ENCODE assay signal across 32 mouse cellular contexts in genomic region chr14:34773681-34774080, GRCm38 (mm10). TPM values are rescaled to one million over a fixed set of nuclear protein-coding genes. Genes with fewer than 3 reads are reported as not detected.
DNase-seq lines count a peak whose midpoint lies in the region; ATAC-seq and TF ChIP-seq lines count a peak whose summit lies in the region.
"Had no signal": no experiment of that assay in that cellular context is flagged by ENCODE, and none has a peak within 500 bp of the region (broad histone marks: within the 10 kb centered on the region; RNA-seq: fewer than 3 reads in every experiment).

No protein-coding gene starts in this region.

- H3K36me3 ChIP-seq in ES-Bruce4 (ENCODE audit: control insufficient read depth, insufficient read depth, low read length, poor library complexity, severe bottlenecking): no peaks in the 10 kb centered on the region
- H3K36me3 ChIP-seq in ES-E14 (ENCODE audit: control insufficient read depth, insufficient read depth, low read length, poor library complexity, severe bottlenecking): no peaks in the 10 kb centered on the region; the same call in 1 of the 2 replicates
- no peaks in the 10 kb centered on the region for H3K36me3 ChIP-seq in intestine, embryonic 16.5 days (ENCODE audit: control insufficient read depth, insufficient read depth, low read length)
- H3K36me3 ChIP-seq in forebrain, embryonic 15.5 days: no peaks in the 10 kb centered on the region
- H3K36me3 ChIP-seq: embryonic facial prominence, embryonic 12.5 days; heart, embryonic 15.5 days; hindbrain, embryonic 12.5 days; limb, embryonic 10.5 days; limb, embryonic 15.5 days; liver, embryonic 15.5 days; midbrain, embryonic 10.5 days; midbrain, embryonic 15.5 days; neural tube, embryonic 15.5 days had no signal

- in situ Hi-C loops in ES-E14 (cut with MboI; ENCODE audit: low sequenced_read_pairs in 2 of 2, unreplicated experiment in 2 of 2): loop anchor here (10.0 kb wide), 1 partner anchor 149 kb away; no protein-coding TSS in a partner anchor

- H3K27me3 ChIP-seq in ES-Bruce4 (ENCODE audit: control insufficient read depth, insufficient read depth, low read length, poor library complexity, severe bottlenecking): no peaks in the 10 kb centered on the region
- H3K27me3 ChIP-seq in intestine, embryonic 16.5 days (replicated peaks; ENCODE audit: control insufficient read depth, insufficient read depth, low read length): no peaks in the 10 kb centered on the region
- H3K27me3 ChIP-seq in forebrain, embryonic 15.5 days: no peaks in the 10 kb centered on the region; the same call in 1 of the 2 replicates
- H3K27me3 ChIP-seq: CH12.LX had no signal

- 0 out of 2 replicates have a peak, but pooled peaks cover 6% of the 10 kb centered on the region for H3K9me3 ChIP-seq in ES-Bruce4 (replicated peaks; ENCODE audit: control insufficient read depth, insufficient read depth, low read length, poor library complexity, severe bottlenecking)
- no peaks in the 10 kb centered on the region for H3K9me3 ChIP-seq in ES-E14 (ENCODE audit: control insufficient read depth, insufficient read depth, low read depth, low read length)
- H3K9me3 ChIP-seq in intestine, embryonic 16.5 days (ENCODE audit: control insufficient read depth, low read length): no peaks in the 10 kb centered on the region
- H3K9me3 ChIP-seq in forebrain, embryonic 15.5 days: no peaks in the 10 kb centered on the region; the same call in 1 of the 2 replicates
- H3K9me3 ChIP-seq: embryonic facial prominence, embryonic 12.5 days; heart, embryonic 15.5 days; hindbrain, embryonic 12.5 days; limb, embryonic 10.5 days; limb, embryonic 15.5 days; liver, embryonic 15.5 days; midbrain, embryonic 15.5 days; neural tube, embryonic 15.5 days had no signal

- H3K4me3 ChIP-seq in ES-Bruce4 (ENCODE audit: low read depth, low read length) (peak overlapping the region; percentile 19; the same call in 1 of the 2 replicates), ES-E14 (ENCODE audit: insufficient read depth in 1 of 2, low read depth in 1 of 2, low read length in 2 of 2, poor library complexity in 1 of 2, severe bottlenecking in 1 of 2) (no peak overlapping the region)
- H3K4me3 ChIP-seq in intestine, embryonic 16.5 days (ENCODE audit: low read length): no peak overlapping the region
- H3K4me3 ChIP-seq in forebrain, embryonic 15.5 days: no peak overlapping the region
- H3K4me3 ChIP-seq: embryonic facial prominence, embryonic 12.5 days; gastrocnemius, adult 2 months; heart, embryonic 15.5 days; hindbrain, embryonic 12.5 days; limb, embryonic 10.5 days; limb, embryonic 15.5 days; liver, embryonic 15.5 days; midbrain, embryonic 10.5 days; midbrain, embryonic 15.5 days; neural tube, embryonic 15.5 days had no signal

- H3K4me2 ChIP-seq in intestine, embryonic 16.5 days (ENCODE audit: low read depth, low read length): no peak overlapping the region
- H3K4me2 ChIP-seq in forebrain, embryonic 15.5 days (replicated peaks): no peak overlapping the region
- H3K4me2 ChIP-seq: embryonic facial prominence, embryonic 12.5 days; heart, embryonic 15.5 days; hindbrain, embryonic 12.5 days; limb, embryonic 15.5 days; liver, embryonic 15.5 days; lung, embryonic 14.5 days; midbrain, embryonic 15.5 days; neural tube, embryonic 15.5 days had no signal

- peak; percentile 77 for ATAC-seq in intestine, embryonic 16.5 days
- ATAC-seq in forebrain, embryonic 15.5 days (replicated peaks): no peak
- ATAC-seq: forebrain, embryonic 14.5 days; midbrain, embryonic 15.5 days had no signal

- TF ChIP-seq POLR2A in ES-Bruce4 (IDR thresholded peaks at IDR 0.05; ENCODE audit: insufficient read depth, low read length): no peak

- peak; percentile 73; the same call in 1 of the 2 replicates for TF ChIP-seq EP300 in ES-Bruce4 (IDR thresholded peaks at IDR 0.05; ENCODE audit: insufficient read depth, low read depth, low read length)

- H3K4me1 ChIP-seq in ES-Bruce4 (ENCODE audit: control insufficient read depth, insufficient read depth, low read length) (no peaks in the 10 kb centered on the region), ES-E14 (ENCODE audit: control insufficient read depth in 2 of 2, insufficient read depth in 2 of 2, low read length in 2 of 2, poor library complexity in 1 of 2) (peaks cover 12 to 16% of the 10 kb centered on the region in 2 experiments)
- peaks cover 14% of the 10 kb centered on the region for H3K4me1 ChIP-seq in intestine, embryonic 16.5 days (ENCODE audit: control insufficient read depth, insufficient read depth, low read length)
- H3K4me1 ChIP-seq in forebrain, embryonic 15.5 days: peaks cover 10% of the 10 kb centered on the region
- H3K4me1 ChIP-seq: embryonic facial prominence, embryonic 12.5 days had no signal

- no peak for TF ChIP-seq CTCF in ES-Bruce4 (IDR thresholded peaks at IDR 0.05; ENCODE audit: low read depth, low read length)

- H3K9ac ChIP-seq in ES-Bruce4 (ENCODE audit: low read depth, poor library complexity, severe bottlenecking) (no peak overlapping the region), ES-E14 (ENCODE audit: insufficient read depth, low read depth, low read length, poor library complexity, severe bottlenecking) (peak overlapping the region; percentile 13; the same call in 1 of the 2 replicates)
- no peak overlapping the region for H3K9ac ChIP-seq in intestine, embryonic 16.5 days (ENCODE audit: low read depth, low read length)
- no peak overlapping the region for H3K9ac ChIP-seq in forebrain, embryonic 15.5 days (replicated peaks)
- H3K9ac ChIP-seq: embryonic facial prominence, embryonic 12.5 days; heart, embryonic 15.5 days; hindbrain, embryonic 12.5 days; limb, embryonic 15.5 days; liver, embryonic 15.5 days; lung, embryonic 14.5 days; midbrain, embryonic 15.5 days; neural tube, embryonic 15.5 days had no signal

- DNase-seq in ES-E14 (ENCODE audit: low read depth, low spot score): peak; percentile 56
- DNase-seq in yolk sac, embryonic 10.5 days (ENCODE audit: low spot score): peak; percentile 82
- DNase-seq in adrenal gland, adult (ENCODE audit: inconsistent age in 2 of 2, low spot score in 1 of 2): no peak
- DNase-seq: adrenal gland, postnatal 10 days; B cell, adult 2 months; cerebellum, adult 11-12 months; cerebellum, adult 9-11 months; embryo, embryonic 11 days; gastrocnemius, adult 2 months; gastrocnemius, postnatal 36 days; heart, postnatal 36 days; kidney, adult 8-10 months; kidney, postnatal 4 days; lung, embryonic 14.5 days; lung, postnatal 14 days; thymus, adult 2 months; thymus, postnatal 4 days had no signal

- WGBS in intestine, embryonic 16.5 days: 59% methylated on average over 3 of the region's 3 CpGs
- 86% methylated on average over 3 of the region's 3 CpGs for WGBS in forebrain, embryonic 15.5 days

- H3K27ac ChIP-seq in ES-Bruce4 (ENCODE audit: insufficient read depth, low read length) (no peak overlapping the region), ES-E14 (ENCODE audit: insufficient read depth, low read depth, low read length, poor library complexity, severe bottlenecking) (peak overlapping the region; percentile 75)
- peak overlapping the region; percentile 73 for H3K27ac ChIP-seq in intestine, embryonic 16.5 days (ENCODE audit: low read length)
- no peak overlapping the region for H3K27ac ChIP-seq in forebrain, embryonic 15.5 days (replicated peaks)
- H3K27ac ChIP-seq: embryonic facial prominence, embryonic 12.5 days; gastrocnemius, adult 2 months; heart, embryonic 15.5 days; hindbrain, embryonic 12.5 days; kidney, postnatal 0 days; limb, embryonic 10.5 days; limb, embryonic 15.5 days; liver, embryonic 15.5 days; midbrain, embryonic 10.5 days; midbrain, embryonic 15.5 days; neural tube, embryonic 15.5 days had no signal

TF ChIP-seq in ES-E14, 5 proteins besides CTCF, POLR2A, EP300 and RAD21:
- TF ChIP-seq ZNF384 (IDR thresholded peaks at IDR 0.05; ENCODE audit: low read depth, low read length) (no peak), CHD2 (IDR thresholded peaks at IDR 0.05; ENCODE audit: low read depth, low read length) (peak; percentile 65), ZC3H11A (IDR thresholded peaks at IDR 0.05; ENCODE audit: borderline replicate concordance, low read depth, low read length) (no peak), HCFC1 (IDR thresholded peaks at IDR 0.05; ENCODE audit: borderline replicate concordance, insufficient read depth, low read length) (no peak), MAFK (IDR thresholded peaks at IDR 0.05; ENCODE audit: insufficient read depth, low read depth, low read length) (no peak)

RNA-seq across cellular contexts. Expression of gene Grid1, which starts 46.2 kb away (rescaled TPM):
- 0.24 and 1.3 TPM in 2 replicates for polyA plus RNA-seq in ES-Bruce4 (2011; ENCODE audit: insufficient read depth, insufficient read length, low read depth, missing spikeins)
- 0.26 and 0.54 TPM in 2 replicates for total RNA-seq in ES-E14 (2012; rRNA removed)
- 0.15 and 0.16 TPM in 2 replicates for polyA plus RNA-seq in intestine, embryonic 16.5 days (2015; fragmentation: Nextera tagmentation; extraction: Ambion mirVana)
- 3.1 and 4.1 TPM in 2 replicates for polyA plus RNA-seq in forebrain, embryonic 15.5 days (2015; fragmentation: Nextera tagmentation; extraction: Ambion mirVana)
- total RNA-seq: CH12.LX; gastrocnemius, adult 2 months; gastrocnemius, postnatal 36 days had no signal

Comparison
In these comparisons a context has a peak if more than half of its experiments do, and no peak if none do; other contexts are left out.
1. H3K27ac ChIP-seq: peak in ES-E14 (single experiment) and intestine, embryonic 16.5 days (single experiment); none in ES-Bruce4 (single experiment) and forebrain, embryonic 15.5 days (single experiment).
2. DNase-seq: peak in ES-E14 (single experiment) and yolk sac, embryonic 10.5 days (single experiment); none in adrenal gland, adult (0 of 2).